Mouse (Mus musculus) kidney, adult 2 months (tissue): ENCODE measurements around the gene Rnf5. TPM values are rescaled to one million over a fixed set of nuclear protein-coding genes. Genes with fewer than 3 reads are reported as not detected.

Experiments
- DNase-seq: peaks from one replicate; pipeline ENCODE4 v3.0.0; 2021
- H3K27ac ChIP-seq: fragments of 200-500 bp; 2 replicates; pipeline ENCODE4 v1.5.1; 2012; ENCODE audit warnings: low read depth, low read length, control low read depth, inconsistent platforms; ENCODE audit not compliant: insufficient read depth
- H3K27me3 ChIP-seq: fragments of 200-500 bp; replicated peaks from 2 replicates; pipeline ENCODE4 v1.6.1; 2012; ENCODE audit warnings: mild to moderate bottlenecking, moderate library complexity, low read length, inconsistent platforms; ENCODE audit not compliant: control insufficient read depth, insufficient read depth
- H3K36me3 ChIP-seq: fragments of 200-500 bp; 2 replicates; pipeline ENCODE4 v1.6.1; 2012; ENCODE audit warnings: mild to moderate bottlenecking, moderate library complexity, low read length, inconsistent platforms; ENCODE audit not compliant: control insufficient read depth, insufficient read depth
- H3K4me1 ChIP-seq: fragments of 200-500 bp; 2 replicates; pipeline ENCODE4 v1.6.1; 2011; ENCODE audit warnings: low read length; ENCODE audit not compliant: control insufficient read depth, insufficient read depth
- H3K4me3 ChIP-seq: fragments of 200-500 bp; 2 replicates; pipeline ENCODE4 v1.5.1; 2011; ENCODE audit warnings: mild to moderate bottlenecking, low read depth, low read length, control low read depth; ENCODE audit not compliant: insufficient read depth
- CTCF ChIP-seq: fragments of 200-500 bp; conservative IDR thresholded peaks from 2 replicates; pipeline ENCODE4 v1.5.1; 2011; ENCODE audit warnings: low read depth, mild to moderate bottlenecking, control low read depth, low read length, moderate library complexity, mixed read lengths; ENCODE audit not compliant: insufficient read depth, insufficient read length
- POLR2A ChIP-seq: fragments of 200-500 bp; IDR thresholded peaks from one replicate; pipeline ENCODE4 v1.6.1; 2011; ENCODE audit warnings: low read depth, low read length, control low read depth
- WGBS: fragments of 180-500 bp; shearing (Covaris S2); methylation state at CpG from one replicate; pipeline ENCODE4 v1.1.7; 2018; 5-methylcytosine and 5-hydroxymethylcytosine counted together
- polyA plus RNA-seq: library from polyadenylated mRNA; depleted of rRNA; stranded (reverse); fragments of >200 nt; gene quantifications from 2 replicates; pipeline ENCODE4 v1.2.3, GENCODE M21; 2012

Gene Rnf5
- polyA plus RNA-seq, 1 experiment = 256 TPM

DNA sequence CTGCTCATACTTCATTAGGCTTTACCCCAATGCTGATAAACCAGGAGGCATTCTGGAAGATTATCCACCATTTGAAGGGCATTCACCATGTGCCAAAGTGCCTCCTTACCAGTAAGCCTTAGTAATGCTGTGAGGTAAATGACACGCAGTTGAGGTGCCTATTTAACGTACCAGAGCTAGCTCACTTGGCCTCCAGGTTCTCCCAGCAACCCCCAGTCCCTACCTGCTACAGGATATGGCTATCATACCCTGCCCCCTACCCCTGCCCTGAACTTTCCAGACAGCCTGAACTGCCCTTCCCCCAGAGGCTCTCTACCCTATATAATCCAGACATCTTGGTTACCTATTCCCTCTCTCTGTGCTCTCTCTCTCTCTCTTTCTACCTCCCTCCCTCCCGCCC, 14.7 kb downstream of the Rnf5 start:
- TF ChIP-seq CTCF = no peak
- no peak overlapping the region for H3K27ac ChIP-seq
- H3K4me1 ChIP-seq = peaks cover 14% of the 10 kb centered on the region
- WGBS = 79% methylated on average over 3 of the region's 3 CpGs
- no peaks in the 10 kb centered on the region for H3K27me3 ChIP-seq
- H3K36me3 ChIP-seq = no peaks in the 10 kb centered on the region
- H3K4me3 ChIP-seq = no peak overlapping the region
- no peak for DNase-seq

DNA sequence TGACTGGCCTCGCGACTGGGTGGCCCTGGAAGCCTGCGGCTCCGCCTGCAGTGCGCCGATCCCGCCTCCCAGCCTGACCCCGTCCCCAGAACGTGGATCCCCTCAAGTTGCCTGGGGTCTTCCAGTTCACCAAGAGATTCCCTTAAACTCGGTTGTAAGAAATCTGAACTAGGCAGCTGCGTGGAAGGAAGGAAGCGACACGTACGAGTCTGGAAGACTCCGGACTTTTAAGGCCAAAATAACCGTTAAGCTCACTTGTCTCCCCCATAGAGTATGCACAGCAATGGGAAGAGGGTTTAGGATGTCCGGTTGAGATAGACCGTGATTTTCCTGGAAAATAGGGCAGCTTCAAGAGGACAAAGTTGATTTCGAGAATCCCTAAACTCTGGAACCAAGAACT, 15.7 kb downstream of the Rnf5 start:
- TF ChIP-seq CTCF = no peak
- no peak for TF ChIP-seq POLR2A
- peaks cover 12% of the 10 kb centered on the region; the same call in 1 of the 2 replicates for H3K4me1 ChIP-seq

DNA sequence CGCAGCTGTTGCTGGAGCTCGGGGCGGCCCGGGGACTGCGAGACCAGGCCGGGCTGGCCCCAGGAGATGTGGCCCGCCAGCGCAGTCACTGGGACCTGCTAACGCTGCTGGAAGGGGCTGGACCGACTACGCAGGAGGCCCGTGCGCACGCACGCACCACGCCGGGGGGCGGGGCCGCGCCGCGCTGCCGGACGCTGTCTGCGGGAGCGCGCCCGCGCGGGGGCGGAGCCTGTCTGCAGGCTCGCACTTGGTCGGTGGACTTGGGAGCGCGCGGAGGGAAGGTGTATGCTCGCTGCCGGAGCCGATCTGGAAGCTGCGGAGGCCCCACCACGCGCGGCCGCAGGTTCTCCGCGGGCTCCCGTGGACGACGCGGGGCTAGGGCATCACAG, 16.1 kb downstream of the Rnf5 start:
- Histone ChIP-seq H3K27ac (peak overlapping the region; percentile 93), H3K27me3 (no peaks in the 10 kb centered on the region), H3K4me1 (peaks cover 12% of the 10 kb centered on the region; the same call in 1 of the 2 replicates), H3K4me3 (peak overlapping the region; percentile 69), H3K36me3 (no peaks in the 10 kb centered on the region)
- WGBS = under 1% methylated on average over 50 of the region's 50 CpGs
- TF ChIP-seq POLR2A (peak; percentile 86), CTCF (no peak)
- peak; percentile 99 for DNase-seq

More for the DNA sequence above, 15.7 kb downstream of the Rnf5 start:
- Histone ChIP-seq H3K36me3 (no peaks in the 10 kb centered on the region), H3K27me3 (no peaks in the 10 kb centered on the region), H3K4me3 (peak overlapping the region; percentile 69), H3K27ac (peak overlapping the region; percentile 79)
- 2% methylated on average over 19 of the region's 19 CpGs for WGBS
- DNase-seq = no peak

DNA sequence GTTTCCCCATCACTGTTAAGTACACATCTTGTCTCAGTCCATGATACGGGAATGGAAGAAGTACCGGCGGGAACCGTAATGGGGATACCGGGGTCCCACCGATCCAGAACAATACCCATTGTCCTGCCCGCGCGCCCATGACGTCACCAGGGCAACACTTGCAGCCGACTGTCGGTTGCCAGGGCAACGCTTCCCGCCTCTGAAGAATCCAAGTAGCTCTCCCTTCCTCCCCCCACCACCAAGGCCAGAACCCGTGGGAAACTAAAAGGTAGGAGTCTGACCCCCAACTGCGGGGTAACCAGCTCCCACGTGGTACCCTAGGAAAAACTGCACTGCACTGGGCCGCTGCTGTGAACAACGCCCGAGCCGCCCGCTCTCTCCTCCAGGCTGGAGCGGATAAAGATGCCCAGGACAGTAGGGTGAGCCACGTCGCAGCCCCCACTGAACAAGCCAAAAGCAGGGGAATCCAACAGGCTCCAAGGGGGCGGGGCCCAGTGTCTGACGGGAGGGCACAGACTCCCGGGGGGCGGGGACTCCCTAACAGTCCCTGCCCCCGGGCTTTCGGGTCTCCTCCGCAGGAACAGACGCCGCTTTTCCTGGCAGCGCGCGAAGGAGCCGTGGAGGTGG, 16.6 kb downstream of the Rnf5 start:
- WGBS = under 1% methylated on average over 38 of the region's 38 CpGs
- H3K36me3 ChIP-seq = no peaks in the 10 kb centered on the region
- TF ChIP-seq CTCF (no peak), POLR2A (no peak)
- DNase-seq = peak; percentile 88
- peak overlapping the region; percentile 93 for H3K27ac ChIP-seq
- no peaks in the 10 kb centered on the region for H3K27me3 ChIP-seq
- H3K4me1 ChIP-seq = peaks cover 12% of the 10 kb centered on the region; the same call in 1 of the 2 replicates
- H3K4me3 ChIP-seq = peak overlapping the region; percentile 69

DNA sequence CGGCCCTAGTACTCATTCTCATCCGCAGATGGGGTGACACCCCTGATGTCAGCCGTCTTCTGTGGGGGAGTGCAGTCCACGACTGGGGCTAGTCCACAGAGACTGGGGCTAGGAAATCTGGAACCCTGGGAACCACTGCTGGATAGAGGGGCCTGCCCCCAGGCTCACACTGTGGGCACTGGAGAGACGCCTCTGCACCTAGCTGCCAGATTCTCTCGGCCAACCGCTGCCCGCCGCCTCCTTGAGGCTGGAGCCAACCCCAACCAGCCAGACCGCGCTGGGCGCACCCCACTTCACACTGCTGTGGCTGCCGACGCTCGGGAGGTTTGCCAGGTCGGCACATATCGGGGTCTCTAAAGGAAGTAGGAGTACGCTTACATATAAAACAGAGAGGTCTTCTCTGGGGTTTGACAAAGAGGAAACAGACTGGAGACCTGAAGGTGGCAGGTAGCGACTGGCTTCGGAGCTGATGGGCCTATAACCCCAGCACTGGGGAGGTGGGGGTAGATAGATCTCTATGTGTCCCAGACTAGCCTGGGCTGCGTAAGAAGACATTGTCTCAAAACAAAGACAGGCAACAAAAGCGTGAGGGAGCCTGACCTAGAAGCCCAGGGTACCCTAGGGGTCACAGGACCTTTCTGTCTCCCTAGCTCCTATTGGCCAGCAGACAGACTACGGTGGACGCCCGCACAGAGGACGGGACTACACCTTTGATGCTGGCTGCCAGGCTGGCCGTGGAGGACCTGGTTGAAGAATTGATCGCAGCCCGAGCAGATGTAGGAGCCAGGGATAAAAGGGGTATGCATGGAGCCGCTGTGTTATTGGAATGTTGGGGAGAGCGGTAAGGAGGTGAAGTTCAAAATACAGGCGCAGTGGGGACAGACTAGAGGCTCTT, 17.4 kb downstream of the Rnf5 start:
- Histone ChIP-seq H3K27ac (no peak overlapping the region), H3K4me3 (peak overlapping the region; percentile 69; the same call in 1 of the 2 replicates), H3K4me1 (peaks cover 9% of the 10 kb centered on the region; the same call in 1 of the 2 replicates), H3K36me3 (no peaks in the 10 kb centered on the region), H3K27me3 (no peaks in the 10 kb centered on the region)
- 41% methylated on average over 32 of the region's 32 CpGs for WGBS
- no peak for DNase-seq
- TF ChIP-seq POLR2A (no peak), CTCF (no peak)

DNA sequence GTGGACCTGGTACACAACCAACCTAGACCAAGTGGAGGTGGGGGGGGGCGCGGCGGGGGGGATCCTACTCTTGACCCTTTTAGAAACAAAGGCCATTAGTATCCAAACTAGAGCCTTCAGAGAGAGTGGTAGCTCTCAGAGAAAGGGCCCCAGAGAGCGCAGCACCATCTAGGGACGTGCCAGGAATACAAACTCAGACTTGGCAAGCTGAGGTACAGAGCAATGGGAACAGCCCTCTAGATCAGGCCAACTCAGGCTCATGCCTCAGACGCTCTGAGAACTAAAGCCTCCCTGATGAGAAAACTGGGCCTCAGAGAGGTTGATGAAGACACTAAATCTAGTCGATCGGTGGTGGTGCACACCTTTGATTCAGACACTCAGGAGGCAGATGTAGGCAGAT, 18.4 kb downstream of the Rnf5 start:
- no peak overlapping the region for H3K4me3 ChIP-seq
- no peak for DNase-seq
- no peaks in the 10 kb centered on the region for H3K27me3 ChIP-seq
- WGBS = 92% methylated on average over 8 of the region's 8 CpGs
- peaks cover 5% of the 10 kb centered on the region; the same call in 1 of the 2 replicates for H3K4me1 ChIP-seq
- H3K36me3 ChIP-seq = no peaks in the 10 kb centered on the region
- H3K27ac ChIP-seq = no peak overlapping the region
- TF ChIP-seq CTCF = no peak
- TF ChIP-seq POLR2A = no peak

DNA sequence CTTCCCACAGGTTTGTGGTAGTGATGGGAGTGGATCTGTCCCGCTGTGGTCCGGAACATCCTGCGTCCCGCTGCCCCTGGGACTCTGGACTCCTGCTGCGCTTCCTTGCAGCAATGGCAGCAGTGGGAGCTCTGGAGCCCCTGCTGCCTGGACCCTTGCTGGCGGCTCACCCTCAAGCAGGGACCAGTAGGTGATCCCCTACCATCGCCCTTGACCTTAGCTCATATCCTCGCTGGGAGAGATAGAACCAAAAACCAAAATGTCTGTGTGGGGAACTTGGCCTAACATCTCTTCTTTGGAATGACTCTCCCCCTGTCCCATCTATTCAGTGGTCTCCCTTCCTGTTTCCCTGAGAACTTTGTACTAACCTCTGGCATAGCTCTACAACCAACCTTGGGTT, 19.7 kb downstream of the Rnf5 start:
- H3K27ac ChIP-seq = no peak overlapping the region
- 90% methylated on average over 8 of the region's 8 CpGs for WGBS
- H3K4me1 ChIP-seq = peaks cover 5% of the 10 kb centered on the region; the same call in 1 of the 2 replicates
- no peaks in the 10 kb centered on the region for H3K36me3 ChIP-seq
- no peak overlapping the region for H3K4me3 ChIP-seq
- H3K27me3 ChIP-seq = no peaks in the 10 kb centered on the region
- TF ChIP-seq POLR2A (no peak), CTCF (no peak)
- no peak for DNase-seq
